Mouse (Mus musculus): ENCODE data around the gene Mta3. TPM values are rescaled to one million over a fixed set of nuclear protein-coding genes. Genes with fewer than 3 reads are reported as not detected.
A peak's percentile ranks its signal among the peaks of the same experiment; 100 is the strongest.
"Not testable (repeated sequence)": the region's sequence is repeated elsewhere in the genome, so short reads cannot be mapped to it uniquely, and the experiment has no call there.

The Mta3 gene
- polyA plus RNA-seq, 1 experiment from 2014 or later = 34.3 TPM

DNA sequence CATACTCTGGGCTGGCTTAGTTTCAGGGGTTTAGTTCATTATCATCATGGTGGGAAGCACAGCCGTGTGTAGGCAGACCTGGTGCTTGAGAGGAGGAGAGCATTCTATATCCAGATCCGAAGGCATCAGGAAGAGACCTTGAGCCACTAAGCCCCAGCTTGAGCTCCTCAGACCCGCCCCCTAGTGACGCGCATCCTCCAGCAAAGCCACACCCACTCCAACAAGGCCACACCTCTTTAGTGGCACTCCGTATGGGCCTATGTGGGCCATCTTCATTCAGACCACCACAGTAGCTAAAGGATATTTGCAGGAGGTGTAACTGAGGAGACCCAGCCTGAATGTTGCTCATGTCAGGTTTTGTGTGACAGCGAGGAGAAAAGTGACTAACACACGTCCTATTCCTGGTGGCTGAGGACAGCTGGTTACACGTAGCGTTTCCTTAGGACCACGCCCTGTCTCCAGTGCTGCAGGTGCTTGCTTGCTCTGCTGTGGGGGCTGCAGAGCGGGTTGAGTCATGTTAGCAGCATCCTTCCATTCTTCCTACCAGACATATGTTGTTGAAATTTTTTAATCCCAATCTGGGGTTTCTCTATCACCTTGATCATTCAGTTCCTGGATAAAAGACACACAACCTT, 148.4 kb downstream of the Mta3 start:
- H3K9ac ChIP-seq = no peak overlapping the region
- peaks cover under 1% of the 10 kb centered on the region; the same call in 1 of the 2 replicates for H3K4me1 ChIP-seq (replicated peaks; ENCODE audit: control insufficient read depth, insufficient read depth, low read length)
- no peaks in the 10 kb centered on the region for H3K36me3 ChIP-seq (replicated peaks; ENCODE audit: control insufficient read depth, insufficient read depth)
- no peak overlapping the region for H3K4me3 ChIP-seq (replicated peaks; ENCODE audit: low read length)
- H3K4me2 ChIP-seq (replicated peaks) = no peak overlapping the region
- ATAC-seq (ENCODE audit: low FRiP score) = peak; percentile 48; the same call in 1 of the 2 replicates
- H3K27ac ChIP-seq = no peak overlapping the region
- no peaks in the 10 kb centered on the region for H3K27me3 ChIP-seq (ENCODE audit: control insufficient read depth, insufficient read depth, low read length)
- no peak for DNase-seq (ENCODE audit: low spot score)
- no peaks in the 10 kb centered on the region for H3K9me3 ChIP-seq (ENCODE audit: control insufficient read depth, low read length)
- WGBS = 55% methylated on average over 12 of the region's 12 CpGs

DNA sequence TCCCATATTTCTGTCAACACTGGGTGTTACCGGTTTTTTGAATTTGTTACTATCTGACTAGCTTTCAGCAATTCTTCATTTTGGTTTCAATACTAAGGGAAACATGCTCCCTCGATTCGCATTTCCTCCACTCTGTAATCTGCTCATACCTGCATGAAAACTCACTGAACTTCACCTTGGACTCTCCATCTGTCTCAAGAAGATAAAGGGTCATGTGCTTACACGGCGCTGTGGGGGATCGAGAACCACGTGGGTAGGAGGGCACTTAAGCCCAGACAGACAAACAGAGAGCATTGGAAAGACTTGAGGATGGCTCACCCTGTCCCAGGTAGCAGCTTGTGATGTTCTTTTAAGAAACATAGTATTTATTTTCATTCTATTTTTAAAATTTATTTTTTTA, 152.4 kb downstream of the Mta3 start:
- no peak for ATAC-seq (ENCODE audit: low FRiP score)
- WGBS = 86% methylated on average over 7 of the region's 7 CpGs
- H3K9ac ChIP-seq = no peak overlapping the region
- H3K4me2 ChIP-seq (replicated peaks) = no peak overlapping the region
- no peaks in the 10 kb centered on the region for H3K27me3 ChIP-seq (ENCODE audit: control insufficient read depth, insufficient read depth, low read length)
- 0 out of 2 replicates have a peak, but pooled peaks cover 6% of the 10 kb centered on the region for H3K4me1 ChIP-seq (replicated peaks; ENCODE audit: control insufficient read depth, insufficient read depth, low read length)
- H3K9me3 ChIP-seq (ENCODE audit: control insufficient read depth, low read length) = no peaks in the 10 kb centered on the region
- H3K27ac ChIP-seq = no peak overlapping the region
- DNase-seq (ENCODE audit: low spot score) = no peak
- no peak overlapping the region for H3K4me3 ChIP-seq (replicated peaks; ENCODE audit: low read length)
- H3K36me3 ChIP-seq (replicated peaks; ENCODE audit: control insufficient read depth, insufficient read depth) = no peaks in the 10 kb centered on the region

DNA sequence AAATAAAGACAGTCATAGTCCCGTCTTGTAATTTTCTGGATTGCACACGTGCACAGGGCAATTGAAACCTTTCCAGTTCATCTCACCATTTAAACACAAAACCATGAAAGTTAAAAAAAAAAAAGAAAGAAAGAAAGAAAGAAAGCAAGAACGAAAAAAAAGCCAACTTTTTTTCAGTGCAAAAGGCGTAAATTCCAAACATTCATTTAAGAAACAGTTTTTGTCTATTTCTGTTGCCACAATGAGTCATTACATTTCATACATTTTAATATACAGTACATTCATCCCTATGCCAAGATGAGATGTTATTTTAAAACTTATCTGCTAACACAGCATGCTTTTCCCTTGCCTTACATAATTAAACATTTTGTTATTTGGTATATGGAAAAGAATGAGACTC, 153.7 kb downstream of the Mta3 start:
- Histone ChIP-seq H3K9ac (no peak overlapping the region), H3K4me2 (replicated peaks) (no peak overlapping the region), H3K9me3 (ENCODE audit: control insufficient read depth, low read length) (no peaks in the 10 kb centered on the region), H3K4me3 (replicated peaks; ENCODE audit: low read length) (no peak overlapping the region), H3K27ac (no peak overlapping the region), H3K27me3 (ENCODE audit: control insufficient read depth, insufficient read depth, low read length) (0 out of 2 replicates have a peak, but pooled peaks cover 2% of the 10 kb centered on the region), H3K36me3 (replicated peaks; ENCODE audit: control insufficient read depth, insufficient read depth) (no peaks in the 10 kb centered on the region), H3K4me1 (replicated peaks; ENCODE audit: control insufficient read depth, insufficient read depth, low read length) (0 out of 2 replicates have a peak, but pooled peaks cover 6% of the 10 kb centered on the region)
- DNase-seq (ENCODE audit: low spot score) (no peak), ATAC-seq (ENCODE audit: low FRiP score) (no peak)
- 87% methylated on average over 4 of the region's 4 CpGs for WGBS

DNA sequence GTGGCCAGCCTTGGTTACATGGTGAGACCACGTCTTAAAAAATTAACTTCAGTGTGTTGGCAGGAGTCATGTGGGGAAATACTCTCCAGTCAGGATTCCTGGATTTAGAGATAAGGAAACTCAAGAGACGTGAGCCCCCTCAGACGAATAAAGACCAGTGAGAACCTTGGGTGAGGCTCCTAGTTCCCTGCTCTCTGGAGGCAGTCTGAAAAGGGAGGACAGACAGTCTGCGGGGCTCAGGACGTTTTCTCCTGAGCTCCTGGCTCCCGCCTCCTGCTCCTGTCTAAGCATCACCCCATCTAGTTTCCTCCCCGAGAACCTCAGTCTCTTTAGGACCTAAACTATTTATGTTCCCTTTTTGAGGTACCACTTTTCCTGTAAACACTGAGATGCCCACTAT, 154.3 kb downstream of the Mta3 start:
- H3K4me2 ChIP-seq (replicated peaks) = no peak overlapping the region
- DNase-seq (ENCODE audit: low spot score) (no peak), ATAC-seq (ENCODE audit: low FRiP score) (no peak)
- H3K9ac ChIP-seq = no peak overlapping the region
- WGBS = 82% methylated on average over 7 of the region's 7 CpGs
- no peak overlapping the region for H3K4me3 ChIP-seq (replicated peaks; ENCODE audit: low read length)
- 0 out of 2 replicates have a peak, but pooled peaks cover 6% of the 10 kb centered on the region for H3K4me1 ChIP-seq (replicated peaks; ENCODE audit: control insufficient read depth, insufficient read depth, low read length)
- H3K27ac ChIP-seq = no peak overlapping the region
- H3K9me3 ChIP-seq (ENCODE audit: control insufficient read depth, low read length) = no peaks in the 10 kb centered on the region
- H3K36me3 ChIP-seq (replicated peaks; ENCODE audit: control insufficient read depth, insufficient read depth) = no peaks in the 10 kb centered on the region
- 0 out of 2 replicates have a peak, but pooled peaks cover 2% of the 10 kb centered on the region for H3K27me3 ChIP-seq (ENCODE audit: control insufficient read depth, insufficient read depth, low read length)

DNA sequence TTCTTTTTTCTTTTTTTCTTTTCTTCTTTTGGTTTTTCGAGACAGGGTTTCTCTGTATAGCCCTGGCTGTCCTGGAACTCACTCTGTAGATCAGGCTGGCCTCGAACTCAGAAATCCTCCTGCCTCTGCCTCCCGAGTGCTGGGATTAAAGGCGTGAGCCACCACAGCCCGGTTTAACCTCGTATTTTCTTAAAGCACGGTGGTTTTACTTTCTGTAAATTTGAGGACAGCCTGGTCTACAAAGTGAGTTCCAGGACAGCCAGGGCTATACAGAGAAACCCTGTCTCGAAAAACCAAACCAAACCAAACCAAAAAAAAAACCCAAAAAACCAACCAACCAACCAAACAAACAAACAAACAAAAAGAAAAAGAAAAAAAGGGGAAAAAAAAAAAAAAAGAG, 155.0 kb downstream of the Mta3 start:
- DNase-seq (ENCODE audit: low spot score); H3K9ac ChIP-seq; H3K27me3 ChIP-seq (ENCODE audit: control insufficient read depth, insufficient read depth, low read length); H3K36me3 ChIP-seq (replicated peaks; ENCODE audit: control insufficient read depth, insufficient read depth); H3K4me1 ChIP-seq (replicated peaks; ENCODE audit: control insufficient read depth, insufficient read depth, low read length); ATAC-seq (ENCODE audit: low FRiP score); H3K9me3 ChIP-seq (ENCODE audit: control insufficient read depth, low read length): not testable (repeated sequence)
- H3K27ac ChIP-seq = peak overlapping the region; percentile 95; the same call in 1 of the 2 replicates
- WGBS = 64% methylated on average over 8 of the region's 8 CpGs
- peak overlapping the region; percentile 78 for H3K4me2 ChIP-seq (replicated peaks)
- H3K4me3 ChIP-seq (replicated peaks; ENCODE audit: low read length) = peak overlapping the region; percentile 68

DNA sequence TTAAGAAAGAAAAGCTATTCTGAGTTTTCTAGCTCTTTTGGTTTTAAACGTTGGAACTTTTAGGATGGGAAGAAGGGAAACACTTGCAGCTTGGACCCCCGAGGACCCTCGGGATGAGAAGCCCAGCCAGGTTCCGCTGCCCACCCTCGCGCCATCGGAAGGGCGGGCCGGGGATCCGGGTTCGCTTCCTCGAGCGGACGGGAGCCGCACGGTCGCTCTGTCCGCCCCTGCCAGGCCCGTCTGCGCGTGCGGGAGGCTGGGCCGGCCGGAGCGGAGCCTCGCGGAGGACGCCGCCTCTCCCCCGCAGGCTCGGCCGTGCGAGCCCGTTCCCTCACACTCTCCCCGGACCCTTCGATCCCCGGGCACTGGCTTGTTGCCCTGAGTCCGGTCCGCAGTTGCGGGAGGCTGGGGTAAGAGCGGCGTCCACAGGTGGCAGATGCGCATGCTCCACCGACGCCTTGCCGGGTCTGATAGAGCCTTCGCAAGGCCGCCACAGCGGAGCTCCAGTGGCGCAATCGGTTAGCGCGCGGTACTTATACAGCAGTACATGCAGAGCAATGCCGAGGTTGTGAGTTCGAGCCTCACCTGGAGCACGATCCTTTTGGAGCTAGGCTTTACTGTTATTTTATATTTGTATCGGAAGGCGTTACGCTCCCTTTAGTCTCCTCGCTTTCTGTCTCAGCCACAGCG, 155.6 kb downstream of the Mta3 start:
- peak; percentile 100 for DNase-seq (ENCODE audit: low spot score)
- H3K4me1 ChIP-seq (replicated peaks; ENCODE audit: control insufficient read depth, insufficient read depth, low read length) = 0 out of 2 replicates have a peak, but pooled peaks cover 6% of the 10 kb centered on the region
- H3K36me3 ChIP-seq (replicated peaks; ENCODE audit: control insufficient read depth, insufficient read depth) = no peaks in the 10 kb centered on the region
- H3K9ac ChIP-seq = peak overlapping the region; percentile 80
- peak; percentile 94 for ATAC-seq (ENCODE audit: low FRiP score)
- no peaks in the 10 kb centered on the region for H3K9me3 ChIP-seq (ENCODE audit: control insufficient read depth, low read length)
- peak overlapping the region; percentile 68 for H3K4me3 ChIP-seq (replicated peaks; ENCODE audit: low read length)
- H3K27me3 ChIP-seq (ENCODE audit: control insufficient read depth, insufficient read depth, low read length) = 0 out of 2 replicates have a peak, but pooled peaks cover 2% of the 10 kb centered on the region
- under 1% methylated on average over 62 of the region's 62 CpGs for WGBS
- peak overlapping the region; percentile 78 for H3K4me2 ChIP-seq (replicated peaks)
- peak overlapping the region; percentile 95 for H3K27ac ChIP-seq

DNA sequence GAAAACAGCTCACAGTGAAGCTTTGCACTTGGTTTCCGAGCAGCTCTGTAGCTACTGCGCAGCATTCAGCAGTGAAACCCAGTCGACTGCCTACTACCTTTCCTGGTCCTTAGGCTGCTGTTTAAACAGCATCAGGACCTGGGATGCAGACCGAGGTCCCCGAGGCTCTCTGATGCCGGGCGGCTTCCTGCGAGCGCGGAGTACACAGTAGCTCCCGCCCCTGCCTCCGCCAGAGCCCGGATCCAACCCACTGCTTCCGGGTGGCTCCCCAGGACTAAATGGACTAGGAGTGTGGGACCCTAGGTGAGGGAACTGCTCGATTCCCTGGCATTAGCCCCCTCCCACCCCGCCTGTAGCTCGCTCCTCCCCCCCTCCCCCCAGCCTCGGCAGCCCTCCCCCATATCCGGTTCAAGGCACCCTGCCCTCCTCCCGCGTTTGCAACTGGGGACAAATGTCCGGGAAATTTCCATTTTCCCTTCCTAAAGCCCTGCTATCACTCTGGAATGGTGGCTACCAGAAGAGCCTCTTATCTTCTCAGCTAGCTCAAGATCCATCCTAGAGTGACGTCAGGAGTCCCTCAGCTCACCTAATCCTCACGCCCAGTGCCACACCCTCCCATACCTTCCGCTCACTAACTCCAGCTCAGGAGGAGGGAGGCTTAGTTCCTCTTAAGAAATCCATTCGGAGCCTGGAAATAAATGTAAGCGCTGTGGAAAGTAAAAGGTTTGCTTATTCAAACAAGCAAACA, 156.3 kb downstream of the Mta3 start:
- Histone ChIP-seq H3K27ac (peak overlapping the region; percentile 95), H3K4me1 (replicated peaks; ENCODE audit: control insufficient read depth, insufficient read depth, low read length) (0 out of 2 replicates have a peak, but pooled peaks cover 6% of the 10 kb centered on the region), H3K4me2 (replicated peaks) (peak overlapping the region; percentile 78), H3K9me3 (ENCODE audit: control insufficient read depth, low read length) (no peaks in the 10 kb centered on the region), H3K4me3 (replicated peaks; ENCODE audit: low read length) (peak overlapping the region; percentile 68), H3K9ac (peak overlapping the region; percentile 80), H3K27me3 (ENCODE audit: control insufficient read depth, insufficient read depth, low read length) (0 out of 2 replicates have a peak, but pooled peaks cover 2% of the 10 kb centered on the region), H3K36me3 (replicated peaks; ENCODE audit: control insufficient read depth, insufficient read depth) (no peaks in the 10 kb centered on the region)
- ATAC-seq (ENCODE audit: low FRiP score) (peak; percentile 74), DNase-seq (ENCODE audit: low spot score) (peak; percentile 63)
- WGBS = under 1% methylated on average over 27 of the region's 27 CpGs

DNA sequence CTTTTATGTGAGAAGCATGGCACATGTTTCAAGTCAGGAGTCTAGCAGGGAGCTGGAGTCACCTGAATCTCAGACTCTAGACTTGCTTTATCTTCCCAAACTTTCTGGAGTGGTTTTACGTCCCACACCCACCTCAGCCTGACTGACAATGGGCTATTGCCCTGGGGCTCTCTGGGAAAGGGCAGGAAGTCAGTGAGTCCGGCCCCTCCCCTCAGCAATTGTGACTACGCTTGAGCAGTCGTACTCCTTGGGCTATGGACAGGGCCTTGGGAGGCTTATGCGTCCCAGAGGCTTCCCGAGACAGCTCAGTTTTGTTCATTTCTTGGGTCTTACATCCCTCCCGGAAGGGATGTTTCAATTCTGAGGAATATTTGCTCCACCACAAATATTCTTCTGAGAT, 159.4 kb downstream of the Mta3 start:
- H3K9ac ChIP-seq = no peak overlapping the region
- 0 out of 2 replicates have a peak, but pooled peaks cover 2% of the 10 kb centered on the region for H3K27me3 ChIP-seq (ENCODE audit: control insufficient read depth, insufficient read depth, low read length)
- 71% methylated on average over 7 of the region's 7 CpGs for WGBS
- no peak overlapping the region for H3K27ac ChIP-seq
- no peak overlapping the region for H3K4me3 ChIP-seq (replicated peaks; ENCODE audit: low read length)
- ATAC-seq (ENCODE audit: low FRiP score) (no peak), DNase-seq (ENCODE audit: low spot score) (no peak)
- H3K4me2 ChIP-seq (replicated peaks) = no peak overlapping the region
- 0 out of 2 replicates have a peak, but pooled peaks cover 6% of the 10 kb centered on the region for H3K4me1 ChIP-seq (replicated peaks; ENCODE audit: control insufficient read depth, insufficient read depth, low read length)
- H3K36me3 ChIP-seq (replicated peaks; ENCODE audit: control insufficient read depth, insufficient read depth) = no peaks in the 10 kb centered on the region
- no peaks in the 10 kb centered on the region for H3K9me3 ChIP-seq (ENCODE audit: control insufficient read depth, low read length)

DNA sequence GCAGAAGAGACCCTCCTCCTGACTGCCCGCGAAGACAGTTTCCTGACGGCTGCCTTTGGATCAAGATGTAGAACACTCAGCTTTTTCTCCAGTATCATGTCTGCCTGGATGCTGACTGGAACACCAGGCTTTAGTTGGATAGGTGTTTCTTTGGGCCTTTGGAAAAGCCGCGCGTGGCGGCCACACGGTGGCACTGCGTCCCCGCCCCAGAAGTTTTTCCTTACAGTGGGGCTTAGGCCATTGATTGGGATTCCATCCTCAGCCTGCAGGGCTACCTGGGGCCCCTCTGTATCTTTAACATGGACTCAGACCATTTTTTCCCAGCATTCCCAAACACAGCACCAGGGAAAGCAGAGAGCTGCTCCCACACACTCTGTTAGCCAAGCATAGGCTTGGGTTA, 160.6 kb downstream of the Mta3 start:
- Histone ChIP-seq H3K4me2 (replicated peaks) (no peak overlapping the region), H3K9ac (no peak overlapping the region), H3K4me3 (replicated peaks; ENCODE audit: low read length) (no peak overlapping the region), H3K4me1 (replicated peaks; ENCODE audit: control insufficient read depth, insufficient read depth, low read length) (0 out of 2 replicates have a peak, but pooled peaks cover 6% of the 10 kb centered on the region), H3K36me3 (replicated peaks; ENCODE audit: control insufficient read depth, insufficient read depth) (no peaks in the 10 kb centered on the region), H3K9me3 (ENCODE audit: control insufficient read depth, low read length) (no peaks in the 10 kb centered on the region), H3K27ac (no peak overlapping the region), H3K27me3 (ENCODE audit: control insufficient read depth, insufficient read depth, low read length) (0 out of 2 replicates have a peak, but pooled peaks cover 2% of the 10 kb centered on the region)
- no peak for ATAC-seq (ENCODE audit: low FRiP score)
- 20% methylated on average over 10 of the region's 10 CpGs for WGBS
- DNase-seq (ENCODE audit: low spot score) = peak; percentile 77

All from hindbrain, embryonic 14.5 days (tissue).